Mouse (Mus musculus) B cell, adult 62 days (primary cell): ENCODE data around the gene Prl6a1. TPM values are rescaled to one million over a fixed set of nuclear protein-coding genes. Genes with fewer than 3 reads are reported as not detected.

ENCODE experiments used
- total RNA-seq: library from RNA; stranded (reverse); gene quantifications from 4 replicates; pipeline ENCODE4 v1.2.4, GENCODE M21; 2023

Prl6a1 gene
- total RNA-seq: not detected in 4 replicates

DNA sequence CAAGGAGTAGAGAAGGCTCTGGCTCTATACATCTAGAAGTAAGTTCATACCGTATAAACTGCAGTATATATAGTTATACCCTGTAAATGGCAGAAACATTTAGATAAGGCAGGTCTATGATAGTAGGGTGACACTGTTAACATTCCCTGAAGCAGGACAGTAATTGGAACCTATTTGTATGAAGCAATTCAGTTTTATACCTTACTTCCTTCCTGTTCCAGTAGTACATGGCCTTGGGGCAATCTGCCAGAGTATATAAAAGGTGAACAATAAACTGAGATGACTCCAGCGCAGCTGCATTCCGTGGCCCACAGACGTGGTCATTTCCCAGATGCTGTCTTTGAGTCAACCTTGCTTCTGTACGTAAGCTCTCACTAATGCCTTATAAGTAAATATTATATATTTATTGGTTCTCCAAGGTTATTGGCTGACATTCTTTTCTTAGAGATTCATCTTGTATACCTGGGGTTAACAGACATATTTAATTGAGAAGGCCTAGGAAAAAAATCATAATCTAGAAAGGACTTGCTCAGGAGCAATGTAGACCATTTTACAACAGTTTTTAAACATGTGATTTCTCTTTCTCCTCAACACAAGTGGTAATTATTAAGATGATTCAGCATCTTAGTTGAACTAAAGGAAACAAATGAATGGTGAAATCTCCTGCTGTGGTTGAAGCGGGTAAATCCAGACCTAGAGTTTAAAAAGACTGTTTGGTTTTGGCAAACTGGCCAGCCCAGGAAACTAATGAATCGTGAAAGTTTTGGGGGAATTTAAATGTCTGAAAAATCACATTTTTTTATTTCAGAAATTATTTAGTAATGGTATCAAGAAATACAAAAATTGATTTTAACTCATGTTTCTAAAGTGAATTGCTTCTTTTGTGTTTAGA is at the start of gene Prl6a1:
Gene Prl6a1, plus strand, starts transcription at position 294 of the 892 bp plus-strand sequence.

DNA sequence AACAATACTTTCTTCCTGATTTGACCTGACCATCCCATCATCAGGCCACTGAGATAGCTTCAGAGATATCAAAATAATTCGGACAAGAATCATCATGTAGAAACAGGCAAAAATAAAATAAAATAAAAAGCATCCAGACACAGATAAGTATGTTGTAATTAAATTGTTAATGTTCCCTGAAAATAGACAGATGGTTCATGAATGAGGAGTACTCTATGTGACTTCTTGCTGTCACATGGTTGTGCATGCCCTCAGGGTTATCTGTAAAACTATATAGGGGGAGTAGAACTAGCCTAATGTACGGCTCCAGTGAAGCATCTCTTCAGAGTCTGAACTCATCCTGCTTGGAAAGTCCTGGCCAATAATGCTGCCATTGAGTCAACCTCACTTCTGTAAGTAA is 32.9 kb downstream of the Prl6a1 start, which contains the start of gene Prl8a2:
Gene Prl8a2, plus strand, starts transcription at position 301 of the 400 bp plus-strand sequence.

Other genes with a start within 250 kb of the Prl6a1 start
- not detected in 4 replicates for gene Prl3d1, start 218.4 kb upstream of the Prl6a1 start, total RNA-seq
- gene Prl3d2, start 190.9 kb upstream of the Prl6a1 start, total RNA-seq: not detected in 4 replicates
- gene Prl3d3, start 155.8 kb upstream of the Prl6a1 start, total RNA-seq: not detected in 4 replicates
- not detected in 4 replicates for gene Prl3c1, start 116.0 kb upstream of the Prl6a1 start, total RNA-seq
- gene Prl3b1, start 70.8 kb upstream of the Prl6a1 start, total RNA-seq: not detected in 4 replicates
- gene Prl3a1, start 53.2 kb upstream of the Prl6a1 start, total RNA-seq: not detected in 4 replicates
- not detected in 4 replicates for gene Prl8a2, start 33.0 kb downstream of the Prl6a1 start, total RNA-seq
- gene Prl2b1, start 78.2 kb downstream of the Prl6a1 start, total RNA-seq: not detected in 4 replicates
- gene Prl8a6, start 126.1 kb downstream of the Prl6a1 start, total RNA-seq: not detected in 4 replicates
- gene Prl8a8, start 200.6 kb downstream of the Prl6a1 start, total RNA-seq: not detected in 4 replicates